Mouse (Mus musculus) erythroblast, embryonic 14.5 days (primary cell): Measurements from ENCODE around the gene Olfr923.

Source experiments
- GATA1 ChIP-seq: IDR thresholded peaks from 2 replicates; pipeline ENCODE4 v1.6.1; 2012; ENCODE audit warnings: low read length, inconsistent platforms, mixed read lengths
- TAL1 ChIP-seq: IDR thresholded peaks from 3 replicates; pipeline ENCODE4 v1.6.1; 2012; ENCODE audit warnings: low read length, inconsistent platforms, mixed read lengths

GRCm38 (mm10) chr9:38815458-38815986 lies 10.8 kb upstream of the Olfr923 start:
- TF ChIP-seq GATA1: no peak
- TF ChIP-seq TAL1: no peak
